Comparison of ENCODE assay signal across 21 mouse cellular contexts in genomic region chr12:31183632-31184031, GRCm38 (mm10). TPM values are rescaled to one million over a fixed set of nuclear protein-coding genes. Genes with fewer than 3 reads are reported as not detected.
DNase-seq lines count a peak whose midpoint lies in the region; ATAC-seq and TF ChIP-seq lines count a peak whose summit lies in the region.
"Had no signal": no experiment of that assay in that cellular context is flagged by ENCODE, and none has a peak within 500 bp of the region (broad histone marks: within the 10 kb centered on the region; RNA-seq: fewer than 3 reads in every experiment).

No protein-coding gene starts in this region.

- TF ChIP-seq EP300 in stomach, postnatal 0 days (optimal IDR thresholded peaks at IDR 0.05), result no peak

- no peak overlapping the region for H3K4me2 ChIP-seq in stomach, embryonic 14.5 days (replicated peaks; ENCODE audit: low read depth, low read length)
- no peak overlapping the region for H3K4me2 ChIP-seq in stomach, postnatal 0 days (replicated peaks; ENCODE audit: low read depth)
- 0 out of 2 replicates have a peak overlapping the region, but pooled peaks have one; percentile 8 for H3K4me2 ChIP-seq in heart, embryonic 15.5 days
- peak overlapping the region; percentile 11; the same call in 1 of the 2 replicates for H3K4me2 ChIP-seq in lung, embryonic 15.5 days
- H3K4me2 ChIP-seq: liver, embryonic 12.5 days; neural tube, embryonic 13.5 days had no signal

- H3K4me3 ChIP-seq in stomach, embryonic 14.5 days (ENCODE audit: low read depth, low read length), result no peak overlapping the region
- no peak overlapping the region for H3K4me3 ChIP-seq in stomach, postnatal 0 days (ENCODE audit: low read depth, low read length)
- no peak overlapping the region for H3K4me3 ChIP-seq in heart, embryonic 15.5 days
- no peak overlapping the region for H3K4me3 ChIP-seq in lung, embryonic 15.5 days
- no peak overlapping the region for H3K4me3 ChIP-seq in hindbrain, embryonic 10.5 days
- H3K4me3 ChIP-seq: liver, embryonic 12.5 days; megakaryocyte, embryonic 14.5 days; neural tube, embryonic 13.5 days had no signal

- WGBS in stomach, embryonic 14.5 days, result 53% methylated on average over 4 of the region's 4 CpGs
- WGBS in stomach, postnatal 0 days, result 51% methylated on average over 4 of the region's 4 CpGs
- WGBS in heart, embryonic 15.5 days, result 27% methylated on average over 4 of the region's 4 CpGs
- 33% methylated on average over 4 of the region's 4 CpGs for WGBS in lung, embryonic 15.5 days
- 81% methylated on average over 4 of the region's 4 CpGs for WGBS in hindbrain, embryonic 10.5 days

- H3K27me3 ChIP-seq in stomach, embryonic 14.5 days (ENCODE audit: control insufficient read depth, insufficient read depth, low read length), result no peaks in the 10 kb centered on the region
- H3K27me3 ChIP-seq in stomach, postnatal 0 days (ENCODE audit: control insufficient read depth, insufficient read depth, low read length), result no peaks in the 10 kb centered on the region
- no peaks in the 10 kb centered on the region for H3K27me3 ChIP-seq in heart, embryonic 15.5 days
- H3K27me3 ChIP-seq in lung, embryonic 15.5 days, result no peaks in the 10 kb centered on the region
- no peaks in the 10 kb centered on the region for H3K27me3 ChIP-seq in hindbrain, embryonic 10.5 days (ENCODE audit: insufficient read depth, poor library complexity, severe bottlenecking)
- H3K27me3 ChIP-seq: liver, embryonic 12.5 days; megakaryocyte, embryonic 14.5 days; neural tube, embryonic 13.5 days had no signal

- no peak for ATAC-seq in stomach, embryonic 14.5 days (ENCODE audit: insufficient number of reproducible peaks, insufficient read depth, low FRiP score, low read depth)
- no peak for ATAC-seq in stomach, postnatal 0 days (ENCODE audit: low FRiP score, low TSS enrichment)
- peak; percentile 90 for ATAC-seq in heart, embryonic 15.5 days (replicated peaks; ENCODE audit: insufficient number of reproducible peaks, insufficient read depth, low FRiP score, low read depth)
- ATAC-seq in lung, embryonic 15.5 days (ENCODE audit: borderline replicate concordance, extremely low read depth, low FRiP score, low TSS enrichment), result peak; percentile 48
- ATAC-seq: hindbrain, postnatal 0 days; liver, embryonic 12.5 days had no signal

- 0 out of 2 replicates have a peak overlapping the region, but pooled peaks have one; percentile 79 for H3K27ac ChIP-seq in stomach, embryonic 14.5 days (ENCODE audit: low read length)
- H3K27ac ChIP-seq in stomach, postnatal 0 days (replicated peaks), result no peak overlapping the region; the same call in 1 of the 2 replicates
- H3K27ac ChIP-seq in heart, embryonic 15.5 days, result peak overlapping the region; percentile 71
- peak overlapping the region; percentile 87 for H3K27ac ChIP-seq in lung, embryonic 15.5 days
- no peak overlapping the region for H3K27ac ChIP-seq in hindbrain, embryonic 10.5 days
- H3K27ac ChIP-seq: hindbrain, postnatal 0 days; liver, embryonic 12.5 days; neural tube, embryonic 13.5 days had no signal

- H3K9ac ChIP-seq in stomach, embryonic 14.5 days (replicated peaks; ENCODE audit: low read depth, low read length), result no peak overlapping the region
- H3K9ac ChIP-seq in stomach, postnatal 0 days (ENCODE audit: low read length), result no peak overlapping the region
- no peak overlapping the region for H3K9ac ChIP-seq in heart, embryonic 15.5 days
- no peak overlapping the region for H3K9ac ChIP-seq in lung, embryonic 15.5 days
- H3K9ac ChIP-seq: liver, embryonic 12.5 days; neural tube, embryonic 13.5 days had no signal

- TF ChIP-seq CTCF in stomach, postnatal 0 days (IDR thresholded peaks at IDR 0.05; ENCODE audit: low read depth), result no peak

- H3K4me1 ChIP-seq in stomach, embryonic 14.5 days (ENCODE audit: control insufficient read depth, insufficient read depth, low read length), result peaks cover 25% of the 10 kb centered on the region
- peaks cover 4% of the 10 kb centered on the region; the same call in 1 of the 2 replicates for H3K4me1 ChIP-seq in stomach, postnatal 0 days (replicated peaks; ENCODE audit: control insufficient read depth, insufficient read depth)
- H3K4me1 ChIP-seq in heart, embryonic 15.5 days (replicated peaks), result peaks cover 25% of the 10 kb centered on the region
- H3K4me1 ChIP-seq in lung, embryonic 15.5 days, result peaks cover 44% of the 10 kb centered on the region
- peaks cover 21% of the 10 kb centered on the region for H3K4me1 ChIP-seq in hindbrain, embryonic 10.5 days (replicated peaks)
- H3K4me1 ChIP-seq: liver, embryonic 12.5 days; megakaryocyte, embryonic 14.5 days had no signal

- no peak for DNase-seq in stomach, postnatal 0 days (ENCODE audit: low spot score)
- no peak for DNase-seq in cerebellum, adult 9-10 months
- no peak for DNase-seq in frontal cortex, postnatal 36 days (ENCODE audit: low spot score in 2 of 2)
- DNase-seq in hindbrain, embryonic 10.5 days (ENCODE audit: low spot score), result no peak
- DNase-seq: adrenal gland, postnatal 14 days; cerebellum, postnatal 25 days; kidney, adult 8-10 months; right cerebral cortex, postnatal 4 days; thymus, adult 2 months had no signal

- H3K36me3 ChIP-seq in stomach, embryonic 14.5 days (ENCODE audit: control insufficient read depth, insufficient read depth, low read length), result no peaks in the 10 kb centered on the region
- no peaks in the 10 kb centered on the region for H3K36me3 ChIP-seq in stomach, postnatal 0 days (ENCODE audit: control insufficient read depth, insufficient read depth, low read length)
- H3K36me3 ChIP-seq in heart, embryonic 15.5 days, result no peaks in the 10 kb centered on the region
- no peaks in the 10 kb centered on the region for H3K36me3 ChIP-seq in lung, embryonic 15.5 days
- no peaks in the 10 kb centered on the region for H3K36me3 ChIP-seq in hindbrain, embryonic 10.5 days
- H3K36me3 ChIP-seq: G1E; liver, embryonic 12.5 days; neural tube, embryonic 13.5 days had no signal

- no peaks in the 10 kb centered on the region for H3K9me3 ChIP-seq in stomach, embryonic 14.5 days (ENCODE audit: control insufficient read depth, low read depth, low read length)
- no peaks in the 10 kb centered on the region for H3K9me3 ChIP-seq in stomach, postnatal 0 days (ENCODE audit: control insufficient read depth, low read length)
- H3K9me3 ChIP-seq in heart, embryonic 15.5 days (replicated peaks), result no peaks in the 10 kb centered on the region
- H3K9me3 ChIP-seq in lung, embryonic 15.5 days, result no peaks in the 10 kb centered on the region
- H3K9me3 ChIP-seq in hindbrain, embryonic 10.5 days, result no peaks in the 10 kb centered on the region
- H3K9me3 ChIP-seq: G1E; liver, embryonic 12.5 days; megakaryocyte, embryonic 14.5 days; neural tube, embryonic 13.5 days had no signal

RNA-seq across cellular contexts. Expression of gene Gm6993, which starts 56.9 kb away (rescaled TPM):
- polyA plus RNA-seq in stomach, embryonic 14.5 days (2014; fragmentation: Nextera tagmentation; extraction: Ambion mirVana), result not detected in 2 replicates
- not detected in 2 replicates for polyA plus RNA-seq in stomach, postnatal 0 days (2015; fragmentation: Nextera tagmentation; extraction: Ambion mirVana)
- polyA plus RNA-seq in heart, embryonic 15.5 days (2015; fragmentation: Nextera tagmentation; extraction: Ambion mirVana), result not detected in 2 replicates
- not detected in 2 replicates for polyA plus RNA-seq in lung, embryonic 15.5 days (2015; fragmentation: Nextera tagmentation; extraction: Ambion mirVana)
- polyA plus RNA-seq in hindbrain, embryonic 10.5 days (2016; fragmentation: Nextera tagmentation; extraction: Ambion mirVana), result not detected in 2 replicates
- polyA plus RNA-seq: embryonic facial prominence, embryonic 11.5 days; forebrain, embryonic 11.5 days; G1E; gonadal fat pad, adult 2 months; hindbrain, postnatal 0 days; large intestine, adult 2 months; liver, embryonic 12.5 days; neural tube, embryonic 13.5 days; thymus, adult 2 months had no signal

Comparison
In these comparisons a context has a peak if more than half of its experiments do, and no peak if none do; other contexts are left out.
1. H3K27ac ChIP-seq: peak in stomach, embryonic 14.5 days (single experiment), heart, embryonic 15.5 days (single experiment) and lung, embryonic 15.5 days (single experiment); none in stomach, postnatal 0 days (single experiment) and hindbrain, embryonic 10.5 days (single experiment).
2. ATAC-seq: peak in heart, embryonic 15.5 days (single experiment) and lung, embryonic 15.5 days (single experiment); none in stomach, embryonic 14.5 days (single experiment) and stomach, postnatal 0 days (single experiment).
3. H3K4me2 ChIP-seq: peak in heart, embryonic 15.5 days (single experiment) and lung, embryonic 15.5 days (single experiment); none in stomach, embryonic 14.5 days (single experiment) and stomach, postnatal 0 days (single experiment).